Mouse (Mus musculus) liver, embryonic 14.5 days (tissue): ENCODE results near the gene Disc1. TPM values are rescaled to one million over a fixed set of nuclear protein-coding genes. Genes with fewer than 3 reads are reported as not detected.

Experiments
- ATAC-seq: fragments of 200-750 bp; cut with Nextera tagmentation; 2 replicates; pipeline ENCODE4 v1.8.0; 2017; ENCODE audit warnings: moderate number of reproducible peaks, mild to moderate bottlenecking, moderate library complexity; ENCODE audit not compliant: insufficient read depth
- DNase-seq, 3 experiments: peaks; one replicate each; pipeline ENCODE4 v3.0.0-alpha.2; 2012 to 2013; ENCODE audit warnings: low read depth in 3 of 3, low spot score in 3 of 3
- H3K27ac ChIP-seq: fragments of 300-500 bp; sonication (generic); 2 replicates; pipeline ENCODE4 v1.5.1; 2014; ENCODE audit warnings: moderate library complexity, mild to moderate bottlenecking, control low read depth, inconsistent platforms
- H3K27me3 ChIP-seq: fragments of 300-500 bp; sonication (generic); 2 replicates; pipeline ENCODE4 v1.6.1; 2014; ENCODE audit warnings: mild to moderate bottlenecking, low read length, moderate library complexity; ENCODE audit not compliant: control insufficient read depth, insufficient read depth
- H3K36me3 ChIP-seq: fragments of 300-500 bp; sonication (generic); replicated peaks from 2 replicates; pipeline ENCODE4 v1.6.1; 2014; ENCODE audit warnings: low read depth; ENCODE audit not compliant: control insufficient read depth, insufficient read depth
- H3K4me1 ChIP-seq, 2 experiments: fragments of 200-500 bp in 1 of 2; fragments of 300-500 bp in 1 of 2; sonication (generic) in 1 of 2; replicated peaks; 2 replicates each; pipeline ENCODE4 v1.6.1; 2012 to 2014; ENCODE audit warnings: antibody characterized with exemption in 1 of 2, inconsistent platforms in 1 of 2, low read length in 1 of 2; ENCODE audit not compliant: control insufficient read depth in 2 of 2, insufficient read depth in 2 of 2
- H3K4me2 ChIP-seq: fragments of 300-500 bp; sonication (generic); 2 replicates; pipeline ENCODE4 v1.6.1; 2014; ENCODE audit warnings: low read depth, mild to moderate bottlenecking, control low read depth, moderate library complexity
- H3K4me3 ChIP-seq, 2 experiments: fragments of 200-500 bp in 1 of 2; fragments of 300-500 bp in 1 of 2; sonication (generic) in 1 of 2; 2 replicates each; pipeline ENCODE4 v1.5.1; 2012 to 2014; ENCODE audit warnings: low read depth in 2 of 2, low read length in 2 of 2, mild to moderate bottlenecking in 2 of 2, control low read depth in 1 of 2, inconsistent platforms in 1 of 2, moderate library complexity in 1 of 2; ENCODE audit not compliant: insufficient read depth in 1 of 2
- H3K9ac ChIP-seq: fragments of 300-500 bp; sonication (generic); replicated peaks from 2 replicates; pipeline ENCODE4 v1.6.1; 2014; ENCODE audit warnings: mild to moderate bottlenecking, control low read depth, moderate library complexity
- H3K9me3 ChIP-seq: fragments of 300-500 bp; sonication (generic); 2 replicates; pipeline ENCODE4 v1.6.1; 2016; ENCODE audit warnings: low read length, mixed read lengths; ENCODE audit not compliant: control insufficient read depth
- CTCF ChIP-seq: IDR thresholded peaks from 2 replicates; pipeline ENCODE4 v1.5.1; 2016; ENCODE audit warnings: antibody characterized with exemption, low read depth, control low read depth
- EP300 ChIP-seq: IDR thresholded peaks from 2 replicates; pipeline ENCODE4 v1.6.1; 2016; ENCODE audit warnings: antibody characterized with exemption, low read depth
- WGBS: fragments of 180-500 bp; shearing (Covaris S2); extraction: QIAGEN DNeasy Blood & Tissue Kit; methylation state at CpG from one replicate; pipeline ENCODE4 v1.1.7; 2014; ENCODE audit not compliant: insufficient replicate concordance; 5-methylcytosine and 5-hydroxymethylcytosine counted together
- polyA plus RNA-seq, 2 experiments: library from polyadenylated mRNA; depleted of rRNA in 1 of 2; stranded (reverse) in 1 of 2; unstranded in 1 of 2; fragments of >200 nt; fragmentation: Nextera tagmentation in 1 of 2; extraction: Ambion mirVana in 1 of 2; gene quantifications; 2 replicates each; pipeline versions ENCODE4 v1.2.1 to v1.2.3; 2012 to 2014

Gene Disc1
- polyA plus RNA-seq (2012; rRNA removed): 0.16 and 0.17 TPM in 2 replicates
- polyA plus RNA-seq (2014; fragmentation: Nextera tagmentation; extraction: Ambion mirVana): 0.11 and 0.28 TPM in 2 replicates

DNA sequence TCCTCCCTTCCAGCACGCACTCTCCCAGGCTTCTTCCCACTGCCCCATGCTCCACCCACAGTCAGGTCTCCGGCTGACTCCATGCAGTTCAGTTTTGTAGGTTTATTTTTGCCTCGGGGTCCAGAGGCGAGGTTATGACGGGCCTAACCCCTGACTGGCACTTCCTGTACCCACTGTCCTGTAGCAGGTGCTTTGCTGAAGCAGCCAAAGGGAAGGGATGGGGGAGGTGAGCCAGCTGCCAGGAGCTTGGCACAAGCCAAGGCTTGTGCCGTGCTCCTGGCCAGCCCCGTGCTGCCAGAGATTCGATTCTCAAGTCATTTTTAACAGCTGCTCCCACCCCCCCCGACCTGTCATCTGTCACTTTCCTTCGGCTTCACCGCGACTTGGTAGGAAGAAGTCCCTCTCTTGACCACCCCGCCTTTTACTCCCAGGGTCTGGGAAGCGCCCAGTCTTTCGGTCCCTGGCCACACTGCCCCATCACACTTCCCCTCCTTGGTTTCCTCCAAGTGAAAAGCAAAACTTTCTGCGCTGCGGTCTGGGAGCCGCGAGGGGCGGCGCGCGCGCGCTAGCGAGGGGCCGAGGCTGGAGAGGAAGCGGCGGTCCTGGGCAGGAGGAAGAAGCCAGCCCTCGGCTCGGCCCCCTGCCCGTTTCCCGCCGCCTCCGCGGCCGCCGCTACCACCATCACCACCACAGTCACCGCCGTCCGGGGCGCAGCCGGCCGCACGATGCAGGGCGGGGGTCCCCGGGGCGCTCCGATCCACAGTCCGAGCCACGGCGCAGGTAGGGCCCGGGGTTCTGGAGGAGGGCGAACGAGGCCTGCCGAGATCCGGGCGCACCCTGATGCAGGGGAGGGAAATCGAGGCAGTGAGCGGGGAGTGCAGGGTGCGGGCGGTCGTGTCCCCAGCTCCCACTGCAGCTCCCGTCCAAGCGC lies at the start of gene Disc1:
TSS of gene Disc1 (plus strand) at position 691 of the 931 bp plus-strand sequence.
- Histone ChIP-seq H3K4me2 (peak within 1 kb of the TSS; percentile 51), H3K36me3 (no peaks in the 10 kb centered on the region), H3K9me3 (no peaks in the 10 kb centered on the region), H3K27me3 (peaks cover 29% of the 10 kb centered on the region), H3K27ac (no peak within 1 kb of the TSS), H3K4me1 (no peaks in the 10 kb centered on the region), H3K9ac (peak within 1 kb of the TSS; percentile 16; the same call in 1 of the 2 replicates), H3K4me3 (peak within 1 kb of the TSS; percentile 40 to 47)
- ATAC-seq (no peak), DNase-seq (no peak)
- WGBS: 2% methylated on average over 65 of the region's 65 CpGs
- TF ChIP-seq EP300 (no peak), CTCF (no peak)

DNA sequence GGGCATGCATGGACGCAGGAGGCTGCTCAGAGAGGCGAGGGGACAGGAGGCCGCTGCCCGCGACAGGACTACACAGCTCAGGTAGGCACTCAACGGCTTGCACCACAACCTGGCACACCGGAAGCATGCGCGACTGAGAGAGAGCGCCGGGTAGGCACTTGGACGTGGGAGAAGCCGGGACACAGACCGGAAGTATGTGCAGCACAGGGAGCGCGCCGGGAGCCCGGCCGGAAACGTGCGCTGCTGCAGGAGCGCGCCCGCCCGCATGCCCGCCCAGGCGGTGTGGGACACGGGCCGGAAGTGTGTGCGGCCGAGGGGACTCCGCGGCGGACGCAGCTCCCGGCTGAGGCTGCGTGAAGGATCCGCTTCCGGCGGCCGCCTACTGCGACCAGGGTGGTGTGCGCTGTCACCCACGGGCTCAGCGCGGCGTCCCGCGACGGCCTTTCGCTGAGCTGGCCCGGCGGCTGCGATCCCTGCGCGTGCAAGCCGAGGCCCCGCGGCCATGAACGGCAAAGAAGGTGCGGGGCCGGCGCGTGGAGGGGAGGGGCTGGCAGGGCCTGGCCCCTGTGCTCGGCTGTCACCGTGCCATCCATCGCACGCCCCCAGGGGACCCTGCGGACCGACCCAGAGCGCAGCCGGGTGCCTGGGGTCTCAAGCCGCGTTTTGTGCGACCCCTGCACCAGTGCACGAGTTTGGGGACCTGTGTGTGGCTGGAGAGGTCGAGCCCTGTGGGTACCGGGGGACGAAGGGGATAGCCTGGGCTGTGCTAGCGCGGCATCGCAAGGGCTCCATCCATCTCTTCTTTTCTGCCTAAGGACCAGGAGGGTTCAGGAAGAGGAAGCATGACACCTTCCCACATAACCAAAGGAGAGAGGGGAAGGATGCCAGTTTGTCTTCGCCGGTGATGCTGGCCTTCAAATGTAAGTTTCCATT lies 41.0 kb upstream of the Disc1 start, which contains the start of gene Tsnax:
TSS of gene Tsnax (plus strand) at position 303 of the 933 bp plus-strand sequence.
- Histone ChIP-seq H3K27me3 (no peaks in the 10 kb centered on the region), H3K9me3 (no peaks in the 10 kb centered on the region), H3K4me3 (peak within 1 kb of the TSS; percentile 74 to 95), H3K4me2 (peak within 1 kb of the TSS; percentile 85), H3K36me3 (peaks cover 6% of the 10 kb centered on the region), H3K9ac (peak within 1 kb of the TSS; percentile 87), H3K4me1 (0 out of 4 replicates have a peak, but pooled peaks cover 0 to 3% of the 10 kb centered on the region in 2 experiments), H3K27ac (no peak within 1 kb of the TSS)
- DNase-seq: peak; percentile 60 to 64 (median 62)
- TF ChIP-seq CTCF: 0 out of 2 replicates have a peak, but pooled peaks have one; percentile 3
- TF ChIP-seq EP300: no peak
- WGBS: 3% methylated on average over 81 of the region's 84 CpGs
- ATAC-seq: peak; percentile 97

DNA sequence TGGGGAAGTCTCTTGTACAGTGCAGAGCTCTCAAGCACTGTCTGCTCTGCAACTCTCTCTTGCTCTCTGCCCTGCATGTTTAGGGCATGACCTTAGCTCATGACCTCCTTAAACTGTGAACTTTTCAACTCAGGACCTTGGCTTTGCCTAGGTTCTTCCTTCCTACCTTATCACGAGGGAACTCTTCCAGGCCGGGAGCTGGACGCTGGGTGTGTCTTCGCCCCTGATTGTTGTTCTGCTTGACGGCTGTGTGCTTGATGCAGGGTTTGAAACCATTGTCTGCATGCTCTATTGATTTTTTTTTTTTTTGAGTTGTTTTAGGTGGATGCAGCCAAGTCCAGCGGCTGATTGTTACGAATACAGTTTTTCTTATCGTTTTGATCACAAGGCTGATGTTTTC lies 29.9 kb upstream of the Disc1 start:
- no peak for DNase-seq

DNA sequence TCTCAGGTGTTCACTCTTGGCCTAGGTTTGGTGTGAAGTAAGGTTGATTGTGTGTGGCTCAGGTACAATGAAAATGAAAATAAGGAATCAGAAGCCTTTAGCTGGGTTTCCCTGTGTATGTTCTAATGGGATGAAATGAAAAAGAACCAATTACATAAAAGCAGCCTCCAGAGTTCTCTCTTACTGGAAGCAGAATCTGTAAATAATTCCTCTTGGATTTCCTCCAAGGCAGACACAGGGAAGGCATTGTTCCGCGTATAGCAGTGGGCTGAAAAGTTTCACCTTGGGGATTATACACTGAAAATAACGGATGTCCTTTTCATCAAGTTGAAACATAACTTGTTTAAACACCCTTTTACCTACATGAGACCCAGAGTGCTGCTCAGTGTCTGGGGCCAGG lies 26.8 kb upstream of the Disc1 start:
- Histone ChIP-seq H3K4me2 (no peak overlapping the region), H3K9ac (no peak overlapping the region), H3K36me3 (peaks cover 26% of the 10 kb centered on the region), H3K4me1 (peaks cover 0 to 6% of the 10 kb centered on the region in 2 experiments; a peak in 1 of 4 replicates), H3K9me3 (no peaks in the 10 kb centered on the region), H3K4me3 (no peak overlapping the region), H3K27me3 (no peaks in the 10 kb centered on the region), H3K27ac (no peak overlapping the region)
- 84% methylated on average over 3 of the region's 3 CpGs for WGBS
- DNase-seq (no peak), ATAC-seq (no peak)
- no peak for TF ChIP-seq EP300
- no peak for TF ChIP-seq CTCF

More for the DNA sequence above, 29.9 kb upstream of the Disc1 start:
- Histone ChIP-seq H3K4me1 (no peaks in the 10 kb centered on the region), H3K4me3 (no peak overlapping the region), H3K27me3 (no peaks in the 10 kb centered on the region), H3K9ac (no peak overlapping the region), H3K27ac (no peak overlapping the region), H3K36me3 (peaks cover 17% of the 10 kb centered on the region; the same call in 1 of the 2 replicates), H3K9me3 (no peaks in the 10 kb centered on the region), H3K4me2 (no peak overlapping the region)
- no peak for TF ChIP-seq EP300
- no peak for TF ChIP-seq CTCF
- ATAC-seq: no peak
- WGBS: 75% methylated on average over 8 of the region's 8 CpGs
